In the genomic region with DNA sequence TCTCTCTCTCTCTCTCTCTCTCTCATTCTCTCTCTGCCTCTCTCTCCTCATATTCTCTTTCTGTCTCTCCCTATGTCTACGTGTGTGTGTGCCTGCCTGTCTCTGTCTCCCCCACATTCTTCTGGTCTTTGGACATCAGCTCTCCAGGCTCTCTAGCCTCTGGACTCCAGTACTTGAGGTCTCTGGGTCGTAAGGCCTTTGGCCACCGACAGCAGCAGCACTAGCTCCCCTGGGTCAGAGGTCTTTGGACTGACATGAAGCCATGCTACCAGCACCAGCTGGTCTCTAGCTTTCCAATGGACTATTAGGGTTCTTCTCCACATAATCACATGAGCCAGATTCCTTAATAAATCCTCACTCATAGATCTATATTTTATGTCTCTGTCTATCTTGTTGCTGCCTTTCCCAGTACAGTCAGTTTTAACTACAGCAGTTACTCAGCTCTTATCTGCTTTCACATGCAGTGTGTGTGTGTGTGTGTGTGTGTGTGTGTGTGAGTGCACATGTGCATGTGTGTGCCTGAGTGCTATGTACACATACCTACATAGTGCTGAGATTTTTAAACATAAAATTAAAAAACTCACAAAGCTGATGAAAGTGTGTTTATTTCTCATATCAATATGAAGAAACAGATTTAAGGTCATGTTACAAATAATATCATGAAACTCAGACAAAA, we compare ENCODE assay signal across 13 mouse cellular contexts.
DNase-seq lines count a peak whose midpoint lies in the region; ATAC-seq and TF ChIP-seq lines count a peak whose summit lies in the region.
"Had no signal": no experiment of that assay in that cellular context is flagged by ENCODE, and none has a peak within 500 bp of the region (broad histone marks: within the 10 kb centered on the region; RNA-seq: fewer than 3 reads in every experiment).

No protein-coding gene starts in this region.

- no peaks in the 10 kb centered on the region; the same call in none of the 2 replicates for H3K4me1 ChIP-seq in hindbrain, embryonic 15.5 days (replicated peaks)
- peaks cover 5% of the 10 kb centered on the region for H3K4me1 ChIP-seq in hindbrain, embryonic 10.5 days (replicated peaks)
- H3K4me1 ChIP-seq in lung, adult 2 months (ENCODE audit: control insufficient read depth, insufficient read depth, low read length), result no peaks in the 10 kb centered on the region
- no peaks in the 10 kb centered on the region for H3K4me1 ChIP-seq in kidney, postnatal 0 days (replicated peaks; ENCODE audit: insufficient read depth, low read length)
- H3K4me1 ChIP-seq in neural tube, embryonic 15.5 days, result peaks cover 9% of the 10 kb centered on the region
- H3K4me1 ChIP-seq: neural tube, embryonic 12.5 days had no signal

- no peak overlapping the region for H3K4me2 ChIP-seq in hindbrain, embryonic 15.5 days
- H3K4me2 ChIP-seq in kidney, postnatal 0 days (ENCODE audit: low read length), result no peak overlapping the region
- H3K4me2 ChIP-seq in neural tube, embryonic 15.5 days, result no peak overlapping the region
- H3K4me2 ChIP-seq: limb, embryonic 12.5 days; neural tube, embryonic 12.5 days had no signal

- no peak overlapping the region for H3K4me3 ChIP-seq in hindbrain, embryonic 15.5 days
- no peak overlapping the region for H3K4me3 ChIP-seq in hindbrain, embryonic 10.5 days
- H3K4me3 ChIP-seq in lung, adult 2 months (replicated peaks; ENCODE audit: extremely low read depth, low read depth, low read length), result no peak overlapping the region
- H3K4me3 ChIP-seq in kidney, postnatal 0 days (replicated peaks; ENCODE audit: low read depth, low read length), result no peak overlapping the region
- H3K4me3 ChIP-seq in neural tube, embryonic 15.5 days (replicated peaks), result no peak overlapping the region
- H3K4me3 ChIP-seq: forebrain, embryonic 10.5 days; limb, embryonic 12.5 days; neural tube, embryonic 12.5 days had no signal

- H3K27ac ChIP-seq in hindbrain, embryonic 15.5 days (replicated peaks), result peak overlapping the region; percentile 77
- H3K27ac ChIP-seq in hindbrain, embryonic 10.5 days, result no peak overlapping the region
- H3K27ac ChIP-seq in kidney, postnatal 0 days, result no peak overlapping the region
- peak overlapping the region; percentile 56; the same call in 1 of the 2 replicates for H3K27ac ChIP-seq in neural tube, embryonic 15.5 days (replicated peaks)
- H3K27ac ChIP-seq: forebrain, embryonic 10.5 days; limb, embryonic 12.5 days; neural tube, embryonic 12.5 days had no signal

- H3K36me3 ChIP-seq in hindbrain, embryonic 15.5 days, result no peaks in the 10 kb centered on the region
- H3K36me3 ChIP-seq in hindbrain, embryonic 10.5 days, result no peaks in the 10 kb centered on the region
- no peaks in the 10 kb centered on the region for H3K36me3 ChIP-seq in kidney, postnatal 0 days (ENCODE audit: insufficient read depth, low read length)
- H3K36me3 ChIP-seq in neural tube, embryonic 15.5 days, result no peaks in the 10 kb centered on the region
- H3K36me3 ChIP-seq: forebrain, embryonic 10.5 days; limb, embryonic 12.5 days; neural tube, embryonic 12.5 days had no signal

- H3K27me3 ChIP-seq in hindbrain, embryonic 15.5 days, result no peaks in the 10 kb centered on the region
- H3K27me3 ChIP-seq in hindbrain, embryonic 10.5 days (ENCODE audit: insufficient read depth, poor library complexity, severe bottlenecking), result no peaks in the 10 kb centered on the region
- H3K27me3 ChIP-seq in kidney, postnatal 0 days (ENCODE audit: insufficient read depth, low read length), result no peaks in the 10 kb centered on the region
- H3K27me3 ChIP-seq in neural tube, embryonic 15.5 days (replicated peaks), result no peaks in the 10 kb centered on the region
- H3K27me3 ChIP-seq: limb, embryonic 12.5 days; neural tube, embryonic 12.5 days had no signal

- WGBS in hindbrain, embryonic 15.5 days, result 78% methylated on average over 3 of the region's 3 CpGs
- WGBS in hindbrain, embryonic 10.5 days, result 70% methylated on average over 3 of the region's 3 CpGs
- 55% methylated on average over 3 of the region's 3 CpGs for WGBS in lung, adult 2 months
- 50% methylated on average over 3 of the region's 3 CpGs for WGBS in kidney, postnatal 0 days
- WGBS in neural tube, embryonic 15.5 days, result 79% methylated on average over 3 of the region's 3 CpGs

- DNase-seq in hindbrain, embryonic 10.5 days (ENCODE audit: low spot score), result no peak
- peak; percentile 14 for DNase-seq in lung, postnatal 36 days
- no peak for DNase-seq in lung, adult 2 months
- peak; percentile 16 for DNase-seq in kidney, postnatal 0 days (ENCODE audit: low spot score)
- no peak for DNase-seq in urinary bladder, postnatal 25 days (ENCODE audit: low spot score)
- DNase-seq: adrenal gland, adult 8-10 months; thymus, adult 2 months had no signal

- no peaks in the 10 kb centered on the region for H3K9me3 ChIP-seq in hindbrain, embryonic 15.5 days
- no peaks in the 10 kb centered on the region for H3K9me3 ChIP-seq in hindbrain, embryonic 10.5 days
- H3K9me3 ChIP-seq in kidney, postnatal 0 days (replicated peaks; ENCODE audit: low read length), result no peaks in the 10 kb centered on the region
- H3K9me3 ChIP-seq in neural tube, embryonic 15.5 days (replicated peaks), result no peaks in the 10 kb centered on the region
- H3K9me3 ChIP-seq: forebrain, embryonic 10.5 days; limb, embryonic 12.5 days; neural tube, embryonic 12.5 days had no signal

- no peak overlapping the region for H3K9ac ChIP-seq in hindbrain, embryonic 15.5 days
- no peak overlapping the region for H3K9ac ChIP-seq in kidney, postnatal 0 days (ENCODE audit: low read depth, low read length)
- H3K9ac ChIP-seq in neural tube, embryonic 15.5 days (replicated peaks), result no peak overlapping the region
- H3K9ac ChIP-seq: limb, embryonic 12.5 days; neural tube, embryonic 12.5 days had no signal

- TF ChIP-seq CTCF in lung, adult 2 months (IDR thresholded peaks at IDR 0.05; ENCODE audit: insufficient read depth, low read length), result no peak
- no peak for TF ChIP-seq CTCF in kidney, postnatal 0 days (IDR thresholded peaks at IDR 0.05; ENCODE audit: low read depth)

- ATAC-seq in hindbrain, embryonic 15.5 days (ENCODE audit: low FRiP score, low read depth), result no peak
- 0 out of 2 replicates have a peak, but pooled peaks have one; percentile 33 for ATAC-seq in kidney, postnatal 0 days (replicated peaks; ENCODE audit: low FRiP score, low read depth)
- ATAC-seq in neural tube, embryonic 15.5 days (ENCODE audit: low FRiP score), result no peak
- no peak for ATAC-seq in megakaryocyte progenitor cell, adult 5-6 weeks (replicated peaks; ENCODE audit: poor library complexity)

- no peak for TF ChIP-seq POLR2A in lung, adult 2 months (IDR thresholded peaks at IDR 0.05; ENCODE audit: borderline replicate concordance, extremely low read depth, low read depth, low read length)

Comparison
In these comparisons a context has a peak if more than half of its experiments do, and no peak if none do; other contexts are left out.
1. H3K27ac ChIP-seq: peak in hindbrain, embryonic 15.5 days (single experiment) and neural tube, embryonic 15.5 days (single experiment); none in hindbrain, embryonic 10.5 days (single experiment) and kidney, postnatal 0 days (single experiment).
2. DNase-seq: peak in lung, postnatal 36 days (single experiment) and kidney, postnatal 0 days (single experiment); none in hindbrain, embryonic 10.5 days (single experiment), lung, adult 2 months (single experiment) and urinary bladder, postnatal 25 days (single experiment).